Mouse (Mus musculus) E14TG2a.4 (cell line): Measurements from ENCODE around the gene Tspyl4.

Source experiments
- H3K27me3 ChIP-seq: 2 replicates; pipeline ENCODE4 v1.6.1; 2014; ENCODE audit warnings: low read length, control low read depth; ENCODE audit not compliant: insufficient read depth
- H3K36me3 ChIP-seq: 2 replicates; pipeline ENCODE4 v1.6.1; 2014; ENCODE audit warnings: low read length, control low read depth; ENCODE audit not compliant: insufficient read depth
- H3K4me1 ChIP-seq: replicated peaks from 2 replicates; pipeline ENCODE4 v1.6.1; 2014; ENCODE audit warnings: low read depth, low read length, control low read depth
- H3K4me3 ChIP-seq: replicated peaks from 2 replicates; pipeline ENCODE4 v1.5.1; 2014; ENCODE audit warnings: mild to moderate bottlenecking, low read length
- H3K9me3 ChIP-seq: 2 replicates; pipeline ENCODE4 v1.6.1; 2014; ENCODE audit warnings: low read length, control low read depth
- CTCF ChIP-seq: conservative IDR thresholded peaks from 2 replicates; pipeline ENCODE4 v1.5.1; 2014; ENCODE audit warnings: low read length
- NANOG ChIP-seq: IDR thresholded peaks from 2 replicates; pipeline ENCODE4 v1.6.1; 2014; ENCODE audit warnings: borderline replicate concordance, low read length, mixed read lengths
- POU5F1 ChIP-seq: IDR thresholded peaks from 2 replicates; pipeline ENCODE4 v1.6.1; 2014; ENCODE audit warnings: low read length, borderline replicate concordance

Gene Tspyl4

GRCm38 (mm10) chr10:34341014-34341413, 43.8 kb downstream of the Tspyl4 start:
- no peaks in the 10 kb centered on the region for H3K36me3 ChIP-seq
- no peaks in the 10 kb centered on the region for H3K27me3 ChIP-seq
- TF ChIP-seq CTCF (no peak), POU5F1 (no peak), NANOG (no peak)
- H3K9me3 ChIP-seq, result no peaks in the 10 kb centered on the region
- H3K4me1 ChIP-seq, result no peaks in the 10 kb centered on the region
- H3K4me3 ChIP-seq, result no peak overlapping the region

- peaks cover 5% of the 10 kb centered on the region for H3K9me3 ChIP-seq
- TF ChIP-seq NANOG, result no peak
- peaks cover 4% of the 10 kb centered on the region; the same call in 1 of the 2 replicates for H3K36me3 ChIP-seq
- no peaks in the 10 kb centered on the region for H3K4me1 ChIP-seq
- no peaks in the 10 kb centered on the region for H3K27me3 ChIP-seq
- no peak overlapping the region for H3K4me3 ChIP-seq
Observed at GRCm38 (mm10) chr10:34341886-34342285, 44.6 kb downstream of the Tspyl4 start.
